Mouse (Mus musculus) thymus, postnatal 0 days (tissue): ENCODE data around the gene Rsbn1. TPM values are rescaled to one million over a fixed set of nuclear protein-coding genes. Genes with fewer than 3 reads are reported as not detected.

Source experiments
- polyA plus RNA-seq: library from polyadenylated mRNA; unstranded; fragments of >200 nt; fragmentation: Nextera tagmentation; extraction: Ambion mirVana; gene quantifications from 2 replicates; pipeline ENCODE4 v1.2.1, GENCODE M21; 2015

The Rsbn1 gene
- polyA plus RNA-seq, 1 experiment from 2014 or later = 22.2 TPM

Other genes with a start within 250 kb of the Rsbn1 start
- 2.4 and 2.9 TPM in 2 replicates for gene Olfml3, start 176.1 kb upstream of the Rsbn1 start, polyA plus RNA-seq
- not detected in 2 replicates for gene Gm10964, start 174.8 kb upstream of the Rsbn1 start, polyA plus RNA-seq
- gene Hipk1, start 122.6 kb upstream of the Rsbn1 start, polyA plus RNA-seq = 19.9 and 24.5 TPM in 2 replicates
- gene Dclre1b, start 104.7 kb upstream of the Rsbn1 start, polyA plus RNA-seq = 47.8 and 50.9 TPM in 2 replicates
- gene Ap4b1, start 104.6 kb upstream of the Rsbn1 start, polyA plus RNA-seq = 24.8 and 26.4 TPM in 2 replicates
- gene Gm43064, start 104.5 kb upstream of the Rsbn1 start, polyA plus RNA-seq = 0.19 and 0.29 TPM in 2 replicates
- 1.1 and 2.4 TPM in 2 replicates for gene Bcl2l15, start 81.5 kb upstream of the Rsbn1 start, polyA plus RNA-seq
- 59.5 and 64.6 TPM in 2 replicates for gene Ptpn22, start 54.3 kb upstream of the Rsbn1 start, polyA plus RNA-seq
- gene Phtf1, start 54.0 kb downstream of the Rsbn1 start, polyA plus RNA-seq = 38.9 and 43.8 TPM in 2 replicates